Mouse (Mus musculus) testis, adult 2 months (tissue): ENCODE measurements around the gene Fbxo11. TPM values are rescaled to one million over a fixed set of nuclear protein-coding genes. Genes with fewer than 3 reads are reported as not detected.

Experiments
- H3K27ac ChIP-seq: fragments of 200-500 bp; 2 replicates; pipeline ENCODE4 v1.5.1; 2012; ENCODE audit warnings: low read depth, low read length; ENCODE audit not compliant: control insufficient read depth, insufficient read depth
- H3K27me3 ChIP-seq: fragments of 200-500 bp; 2 replicates; pipeline ENCODE4 v1.6.1; 2012; ENCODE audit warnings: mild to moderate bottlenecking, low read length, moderate library complexity; ENCODE audit not compliant: control insufficient read depth, insufficient read depth
- H3K36me3 ChIP-seq: fragments of 200-500 bp; 2 replicates; pipeline ENCODE4 v1.6.1; 2012; ENCODE audit warnings: mild to moderate bottlenecking, low read length; ENCODE audit not compliant: control insufficient read depth, insufficient read depth
- H3K4me1 ChIP-seq: fragments of 200-500 bp; 2 replicates; pipeline ENCODE4 v1.6.1; 2012; ENCODE audit warnings: low read length; ENCODE audit not compliant: control insufficient read depth, insufficient read depth
- H3K4me3 ChIP-seq: fragments of 200-500 bp; 2 replicates; pipeline ENCODE4 v1.5.1; 2012; ENCODE audit warnings: low read depth, mild to moderate bottlenecking, low read length, moderate library complexity, mixed read lengths; ENCODE audit not compliant: control insufficient read depth
- CTCF ChIP-seq: fragments of 200-500 bp; IDR thresholded peaks from 2 replicates; pipeline ENCODE4 v1.5.1; 2012; ENCODE audit warnings: low read depth, mild to moderate bottlenecking, inconsistent platforms, low read length, moderate library complexity; ENCODE audit not compliant: control insufficient read depth, insufficient read depth, insufficient replicate concordance
- POLR2A ChIP-seq: fragments of 200-500 bp; IDR thresholded peaks from 2 replicates; pipeline ENCODE4 v1.6.1; 2012; ENCODE audit warnings: low read depth, mild to moderate bottlenecking, inconsistent platforms, low read length, moderate library complexity; ENCODE audit not compliant: control insufficient read depth
- polyA plus RNA-seq: library from polyadenylated mRNA; depleted of rRNA; stranded (reverse); fragments of >200 nt; gene quantifications from 2 replicates; pipeline ENCODE4 v1.2.3, GENCODE M21; 2012; rRNA removed

The Fbxo11 gene
- 7.9 and 8.6 TPM in 2 replicates for polyA plus RNA-seq

DNA sequence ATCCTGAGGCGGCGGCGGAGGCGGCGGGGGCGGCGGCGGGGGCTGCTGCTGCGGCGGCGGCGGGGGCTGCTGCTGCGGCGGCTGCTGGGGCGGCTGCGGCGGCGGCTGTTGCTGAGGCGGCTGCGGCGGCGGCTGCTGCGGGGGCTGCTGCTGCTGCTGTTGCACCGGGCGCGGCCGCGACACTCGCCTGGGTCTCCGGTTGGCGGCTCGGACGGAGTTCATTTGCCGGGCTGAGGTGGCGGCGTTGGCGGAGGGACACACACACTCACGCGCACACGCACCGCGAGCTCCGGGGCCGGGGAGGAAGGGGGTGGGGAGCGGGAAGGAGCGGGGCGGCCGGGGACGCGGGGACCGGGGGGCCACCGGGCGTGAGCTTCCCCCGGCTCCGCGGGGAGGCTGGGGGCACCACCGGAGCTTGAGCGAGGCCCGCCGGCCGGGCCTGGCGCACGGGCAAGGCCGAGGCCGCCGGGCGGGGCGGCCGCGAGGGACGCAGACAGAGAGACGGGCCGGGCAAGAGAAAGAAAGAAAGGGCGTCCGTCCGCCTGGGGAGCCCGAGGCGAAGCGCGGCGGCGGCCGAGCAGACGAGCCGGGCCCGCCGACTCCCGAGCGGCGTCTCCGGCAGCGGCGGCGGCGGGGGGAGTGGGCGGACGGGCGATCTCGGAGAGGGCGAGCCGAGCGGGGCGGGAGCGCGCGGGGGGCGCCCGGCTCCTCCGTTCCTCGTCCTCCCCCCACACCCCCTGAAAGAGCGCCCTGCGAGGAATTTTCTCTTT is at the start of gene Fbxo11:
Gene Fbxo11, minus strand, starts transcription at position 261 of the 770 bp plus-strand sequence.
- no peaks in the 10 kb centered on the region for H3K27me3 ChIP-seq
- TF ChIP-seq CTCF (no peak), POLR2A (no peak)
- H3K27ac ChIP-seq: peak within 1 kb of the TSS; percentile 91
- H3K36me3 ChIP-seq: no peaks in the 10 kb centered on the region
- peak within 1 kb of the TSS; percentile 94 for H3K4me3 ChIP-seq
- peaks cover 2% of the 10 kb centered on the region for H3K4me1 ChIP-seq

GRCm38 (mm10) chr17:88113883-88114229 is 48.8 kb upstream of the Fbxo11 start:
- no peaks in the 10 kb centered on the region for H3K27me3 ChIP-seq
- peaks cover 5% of the 10 kb centered on the region for H3K4me1 ChIP-seq
- no peak overlapping the region for H3K27ac ChIP-seq
- no peaks in the 10 kb centered on the region for H3K36me3 ChIP-seq
- TF ChIP-seq CTCF (no peak), POLR2A (no peak)
- no peak overlapping the region for H3K4me3 ChIP-seq

- H3K4me1 ChIP-seq: peaks cover 5% of the 10 kb centered on the region
- TF ChIP-seq POLR2A (no peak), CTCF (no peak)
- H3K4me3 ChIP-seq: no peak overlapping the region
- H3K36me3 ChIP-seq: no peaks in the 10 kb centered on the region
- no peaks in the 10 kb centered on the region for H3K27me3 ChIP-seq
- no peak overlapping the region for H3K27ac ChIP-seq
Observed at GRCm38 (mm10) chr17:88113015-88113882, 48.2 kb upstream of the Fbxo11 start.

DNA sequence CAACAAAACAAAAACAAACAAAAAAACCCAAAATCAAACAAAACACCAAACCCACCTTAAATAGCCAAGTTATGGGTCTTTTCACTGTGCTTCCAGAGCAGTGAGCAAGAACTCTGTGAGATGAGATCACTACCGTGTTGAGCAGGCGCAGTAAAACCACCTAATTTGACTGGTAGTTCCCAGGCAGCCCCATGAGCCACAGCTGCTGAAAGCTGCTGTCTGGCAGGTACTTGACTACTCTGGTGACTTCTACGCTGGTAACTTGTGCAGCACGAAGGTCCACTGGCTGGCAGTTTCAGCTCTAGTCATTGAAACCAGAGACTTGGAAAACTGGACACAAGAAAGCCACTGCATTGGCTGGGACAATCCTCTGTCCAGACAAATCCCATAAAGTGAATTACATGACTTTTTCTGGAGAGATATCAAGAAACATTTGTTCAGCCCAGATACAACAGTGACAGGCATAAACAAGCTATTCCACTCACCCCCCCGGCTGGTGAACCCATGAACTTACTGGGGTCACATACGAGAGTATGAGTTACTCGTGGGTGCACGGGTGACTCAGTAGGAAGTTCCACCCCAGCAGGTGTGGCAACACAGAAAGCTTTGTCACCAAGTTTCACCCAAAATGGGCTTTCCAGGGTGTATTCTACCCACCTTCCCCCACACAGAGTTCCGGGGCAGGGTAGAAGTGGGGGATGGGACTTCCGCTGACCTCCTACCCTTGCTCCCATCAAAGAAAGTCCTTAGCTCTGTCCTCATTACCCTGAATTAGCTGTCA is 47.0 kb upstream of the Fbxo11 start:
- H3K4me3 ChIP-seq: no peak overlapping the region
- H3K27ac ChIP-seq: no peak overlapping the region
- H3K4me1 ChIP-seq: peaks cover 3% of the 10 kb centered on the region
- TF ChIP-seq POLR2A (no peak), CTCF (no peak)
- H3K27me3 ChIP-seq: no peaks in the 10 kb centered on the region
- H3K36me3 ChIP-seq: no peaks in the 10 kb centered on the region

DNA sequence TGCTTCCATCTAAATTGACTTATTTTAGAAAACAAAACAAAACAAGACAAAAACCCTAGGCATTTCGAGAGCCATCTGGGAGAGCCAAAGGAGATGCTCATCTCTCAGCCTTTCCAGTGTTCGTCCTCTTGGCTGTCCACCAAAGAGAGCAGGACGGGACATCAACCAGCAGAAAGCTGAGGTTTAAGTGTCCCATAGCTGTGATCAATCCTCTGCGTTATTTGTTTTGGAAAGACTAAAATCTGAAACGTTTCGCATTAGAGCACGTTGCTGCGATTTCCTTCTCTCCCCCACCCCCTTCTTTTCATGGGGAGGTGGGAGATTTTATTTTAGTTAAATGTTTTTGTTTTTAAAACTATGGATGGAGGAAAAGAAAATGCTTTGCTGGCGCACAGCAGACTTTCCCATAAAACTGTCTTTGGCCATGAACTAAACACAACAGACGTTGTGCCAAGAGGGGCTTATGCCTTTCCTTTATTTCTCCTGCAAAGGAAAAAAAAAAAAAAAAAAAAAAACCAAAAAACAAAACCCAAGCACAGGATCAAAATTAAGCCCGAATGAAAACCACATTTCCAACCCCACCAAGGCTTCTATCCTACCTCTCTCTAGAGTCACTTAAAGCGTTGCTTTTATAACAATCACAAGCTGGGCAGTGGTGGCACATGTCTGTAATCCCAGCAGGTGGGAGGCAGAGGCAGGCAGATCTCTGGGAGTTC is 46.1 kb upstream of the Fbxo11 start:
- Histone ChIP-seq H3K4me3 (no peak overlapping the region), H3K36me3 (no peaks in the 10 kb centered on the region), H3K27ac (no peak overlapping the region), H3K4me1 (peaks cover 9% of the 10 kb centered on the region), H3K27me3 (no peaks in the 10 kb centered on the region)
- TF ChIP-seq CTCF (no peak), POLR2A (no peak)

DNA sequence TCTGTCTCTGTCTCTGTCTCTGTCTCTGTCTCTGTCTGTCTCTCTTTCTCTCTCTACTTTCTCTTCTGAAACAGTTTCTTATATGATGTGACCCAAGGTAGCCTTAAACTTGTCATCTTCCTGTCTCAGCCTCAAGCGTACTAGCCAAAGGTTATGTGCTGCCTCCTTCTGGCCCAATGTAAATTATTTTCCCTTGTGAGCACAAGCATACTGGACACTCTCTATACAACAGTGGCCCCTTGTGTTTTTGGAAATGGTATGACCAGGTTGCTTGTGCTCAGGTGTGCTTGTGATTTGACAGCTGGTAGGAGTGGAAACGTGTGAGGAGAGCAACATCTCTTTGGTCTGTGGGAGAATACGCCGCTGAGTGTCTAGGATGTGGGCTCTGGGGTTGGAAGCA is 42.6 kb upstream of the Fbxo11 start:
- TF ChIP-seq CTCF (no peak), POLR2A (no peak)
- Histone ChIP-seq H3K4me1 (peaks cover 9% of the 10 kb centered on the region), H3K27ac (no peak overlapping the region), H3K36me3 (no peaks in the 10 kb centered on the region), H3K4me3 (no peak overlapping the region), H3K27me3 (no peaks in the 10 kb centered on the region)
